Mouse (Mus musculus) fat pad, adult 2 months (tissue): ENCODE measurements around the gene Tmx2.
"Not testable (repeated sequence)": the region's sequence is repeated elsewhere in the genome, so short reads cannot be mapped to it uniquely, and the experiment has no call there.

Experiments
- DNase-seq: peaks from one replicate; pipeline ENCODE4 v3.0.0-alpha.2; 2011; ENCODE audit warnings: low read depth, low spot score; ENCODE audit errors: extremely low read depth

Gene Tmx2

GRCm38 (mm10) chr2:84688080-84688844, 9.3 kb upstream of the Tmx2 start:
- no peak for DNase-seq

- no peak for DNase-seq
Observed at GRCm38 (mm10) chr2:84682605-84683183, 3.8 kb upstream of the Tmx2 start.

- peak; percentile 99 for DNase-seq
Observed at GRCm38 (mm10) chr2:84677968-84678880, 716 bp downstream of the Tmx2 start, which contains the start of the genes Gm28635 and Med19. Gene Gm28635 (minus strand): TSS chr2:84678041. Gene Med19 (plus strand): TSS chr2:84678402.

- DNase-seq: no peak
Observed at GRCm38 (mm10) chr2:84677270-84677967, 1.5 kb downstream of the Tmx2 start.

GRCm38 (mm10) chr2:84671535-84671934, 7.4 kb downstream of the Tmx2 start:
- not testable (repeated sequence) for DNase-seq

GRCm38 (mm10) chr2:84670569-84670933, 8.4 kb downstream of the Tmx2 start, which contains the start of gene Selenoh:
Gene Selenoh (minus strand): TSS chr2:84670770.
- no peak for DNase-seq

GRCm38 (mm10) chr2:84669828-84670568, 8.9 kb downstream of the Tmx2 start:
- no peak for DNase-seq

- no peak for DNase-seq
Observed at GRCm38 (mm10) chr2:84666081-84666480, 12.9 kb downstream of the Tmx2 start.

GRCm38 (mm10) chr2:84662866-84663265, 16.1 kb downstream of the Tmx2 start:
- DNase-seq: no peak

- no peak for DNase-seq
Observed at GRCm38 (mm10) chr2:84660253-84660652, 18.7 kb downstream of the Tmx2 start.

GRCm38 (mm10) chr2:84658806-84659205, 20.1 kb downstream of the Tmx2 start, which contains the start of gene Btbd18:
Gene Btbd18 (plus strand): TSS chr2:84659079.
- DNase-seq: no peak

GRCm38 (mm10) chr2:84655864-84656263, 23.1 kb downstream of the Tmx2 start:
- no peak for DNase-seq

- no peak for DNase-seq
Observed at GRCm38 (mm10) chr2:84653354-84653753, 25.6 kb downstream of the Tmx2 start.

GRCm38 (mm10) chr2:84650464-84651195, 28.3 kb downstream of the Tmx2 start, which contains the start of gene Ctnnd1:
Gene Ctnnd1 (minus strand): TSS chr2:84650765.
- peak; percentile 80 for DNase-seq

GRCm38 (mm10) chr2:84649674-84650073, 29.3 kb downstream of the Tmx2 start:
- DNase-seq: no peak

- no peak for DNase-seq
Observed at GRCm38 (mm10) chr2:84648369-84648768, 30.6 kb downstream of the Tmx2 start.

GRCm38 (mm10) chr2:84647051-84647568, 31.8 kb downstream of the Tmx2 start:
- DNase-seq: no peak

GRCm38 (mm10) chr2:84646138-84646537, 32.8 kb downstream of the Tmx2 start:
- DNase-seq: no peak

GRCm38 (mm10) chr2:84640833-84641232, 38.1 kb downstream of the Tmx2 start:
- no peak for DNase-seq
